Mouse (Mus musculus) ovary, postnatal 14 days (tissue): ENCODE measurements around the gene Nudt13.
A peak's percentile ranks its signal among the peaks of the same experiment; 100 is the strongest.
"Not testable (repeated sequence)": the region's sequence is repeated elsewhere in the genome, so short reads cannot be mapped to it uniquely, and the experiment has no call there.

Source experiments
- DNase-seq: peaks from one replicate; pipeline ENCODE4 v3.0.0; 2022; ENCODE audit warnings: low spot score

Nudt13 gene

GRCm38 (mm10) chr14:20294117-20294892 lies at the start of gene Nudt13:
TSS of gene Nudt13 (plus strand) at chr14:20294697.
- DNase-seq = peak; percentile 72

GRCm38 (mm10) chr14:20245318-20245717 lies 49.2 kb upstream of the Nudt13 start:
- DNase-seq = no peak

- DNase-seq = no peak
Measured at GRCm38 (mm10) chr14:20245861-20246260, 48.6 kb upstream of the Nudt13 start.

GRCm38 (mm10) chr14:20246811-20247266 lies 47.7 kb upstream of the Nudt13 start:
- no peak for DNase-seq

GRCm38 (mm10) chr14:20248001-20248400 lies 46.5 kb upstream of the Nudt13 start:
- DNase-seq = no peak

- no peak for DNase-seq
Measured at GRCm38 (mm10) chr14:20250237-20251171, 44.0 kb upstream of the Nudt13 start.

- peak; percentile 86 for DNase-seq
Measured at GRCm38 (mm10) chr14:20258185-20259113, 36.0 kb upstream of the Nudt13 start.

- DNase-seq = no peak
Measured at GRCm38 (mm10) chr14:20262346-20262745, 32.2 kb upstream of the Nudt13 start.

- no peak for DNase-seq
Measured at GRCm38 (mm10) chr14:20268421-20268820, 26.1 kb upstream of the Nudt13 start.

GRCm38 (mm10) chr14:20269082-20269809 lies 25.3 kb upstream of the Nudt13 start, which contains the start of gene Kcnk16:
TSS of gene Kcnk16 (minus strand) at chr14:20269199.
- no peak for DNase-seq

- no peak for DNase-seq
Measured at GRCm38 (mm10) chr14:20291391-20291790, 3.1 kb upstream of the Nudt13 start.

- no peak for DNase-seq
Measured at GRCm38 (mm10) chr14:20294947-20295346, 450 bp downstream of the Nudt13 start.

- no peak for DNase-seq
Measured at GRCm38 (mm10) chr14:20297616-20298015, 3.1 kb downstream of the Nudt13 start.

GRCm38 (mm10) chr14:20298131-20298530 lies 3.6 kb downstream of the Nudt13 start:
- no peak for DNase-seq

GRCm38 (mm10) chr14:20305085-20305484 lies 10.6 kb downstream of the Nudt13 start:
- DNase-seq = not testable (repeated sequence)

GRCm38 (mm10) chr14:20315137-20315536 lies 20.6 kb downstream of the Nudt13 start:
- DNase-seq = no peak

- no peak for DNase-seq
Measured at GRCm38 (mm10) chr14:20319420-20319819, 24.9 kb downstream of the Nudt13 start.

- DNase-seq = no peak
Measured at GRCm38 (mm10) chr14:20324196-20324595, 29.7 kb downstream of the Nudt13 start.

- no peak for DNase-seq
Measured at GRCm38 (mm10) chr14:20328474-20328873, 34.0 kb downstream of the Nudt13 start.

- DNase-seq = no peak
Measured at GRCm38 (mm10) chr14:20331316-20331715, 36.8 kb downstream of the Nudt13 start.

- no peak for DNase-seq
Measured at GRCm38 (mm10) chr14:20339415-20339814, 44.9 kb downstream of the Nudt13 start.
